Mouse (Mus musculus) cerebellum, adult (tissue): Measurements from ENCODE around the gene Trim33.

ENCODE experiments used
- ATAC-seq: cut with Nextera tagmentation; 2 replicates; pipeline ENCODE4 v1.9.2; 2017; ENCODE audit warnings: mild to moderate bottlenecking, moderate library complexity, mixed read lengths; ENCODE audit not compliant: insufficient number of reproducible peaks, low FRiP score, low TSS enrichment

The Trim33 gene

GRCm38 (mm10) chr3:103353518-103353917 is 74.4 kb downstream of the Trim33 start:
- ATAC-seq: no peak

DNA sequence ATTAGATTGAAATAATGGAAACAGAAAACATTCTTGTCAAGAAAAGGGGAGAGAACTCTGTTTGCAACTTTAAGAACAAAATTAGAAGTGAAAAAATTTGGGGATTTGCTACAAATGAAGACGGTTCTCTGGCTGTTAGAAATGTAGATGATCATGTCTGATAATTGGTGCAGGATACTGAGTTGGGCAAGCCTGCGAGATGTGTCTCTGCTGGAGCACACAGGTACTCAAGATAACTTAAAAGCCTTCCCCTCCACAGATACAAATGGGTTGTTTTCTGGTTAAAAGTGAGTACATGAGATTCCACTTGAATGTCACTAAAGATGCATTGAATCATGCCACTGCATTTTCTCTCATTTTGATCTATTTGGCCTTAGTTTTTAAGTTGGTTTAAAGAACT is 74.9 kb downstream of the Trim33 start:
- no peak for ATAC-seq

- ATAC-seq: no peak
These were observed 82.1 kb downstream of the Trim33 start for GRCm38 (mm10) chr3:103361150-103361549.

GRCm38 (mm10) chr3:103364182-103364945 is 85.3 kb downstream of the Trim33 start:
- no peak for ATAC-seq

DNA sequence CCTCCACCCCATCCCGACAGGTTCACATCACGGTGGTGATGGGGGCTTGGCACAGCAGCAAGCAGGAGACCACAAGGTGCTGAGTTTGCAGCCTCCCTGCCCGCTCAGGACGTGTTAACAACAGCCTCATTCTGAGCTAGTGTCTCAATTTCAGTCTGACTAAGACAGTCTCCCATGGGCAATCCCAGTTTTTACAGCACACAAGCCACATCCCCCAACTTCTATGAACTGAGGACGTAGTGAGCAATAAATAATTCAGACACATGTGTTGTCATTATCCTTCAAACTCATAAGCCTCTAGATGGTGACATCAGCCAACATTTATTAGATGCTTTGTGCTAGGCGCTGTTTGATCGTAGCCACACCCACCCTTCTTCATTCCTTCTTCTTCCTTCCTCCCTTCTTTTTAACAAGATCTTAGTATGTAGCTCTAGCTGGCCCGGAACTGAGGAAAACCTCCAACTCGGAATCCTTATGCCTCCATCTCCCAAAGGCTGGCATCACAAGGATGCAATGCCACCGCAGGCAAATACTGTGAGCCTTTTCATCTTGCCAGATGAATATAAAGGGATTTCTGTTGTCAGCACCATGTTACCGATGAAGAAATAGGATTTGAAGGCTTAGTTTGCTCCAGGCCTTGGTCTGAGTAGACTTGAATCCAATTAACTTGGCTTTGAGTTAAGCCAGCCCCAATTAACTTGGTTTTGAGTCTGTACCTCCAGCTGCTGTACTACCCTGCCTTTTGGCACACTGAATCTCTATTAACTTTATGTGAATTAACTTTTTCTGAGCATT is 88.3 kb downstream of the Trim33 start:
- no peak for ATAC-seq

DNA sequence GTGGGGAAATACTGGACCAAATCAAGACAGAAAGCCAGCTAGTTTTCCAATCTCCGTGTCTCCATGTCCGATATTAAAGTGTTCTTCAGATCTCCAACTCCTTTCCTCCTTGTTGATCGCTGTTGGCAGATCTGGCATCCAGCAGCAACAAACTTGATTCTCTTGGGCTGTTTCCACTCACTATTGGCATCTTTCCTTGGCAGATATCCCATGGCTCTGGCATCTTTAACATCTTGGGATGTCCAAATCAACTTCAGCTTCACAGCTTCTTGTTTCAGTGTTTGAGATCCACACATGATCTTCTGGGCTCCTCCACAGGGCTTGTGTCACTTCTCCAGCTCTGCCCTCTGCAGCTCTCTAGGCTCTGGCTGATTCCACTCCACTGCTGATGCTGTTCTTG is 89.6 kb downstream of the Trim33 start:
- ATAC-seq: no peak

- ATAC-seq: peak; percentile 58; the same call in 1 of the 2 replicates
These were observed 94.9 kb downstream of the Trim33 start for GRCm38 (mm10) chr3:103374028-103374427.

- ATAC-seq: no peak
These were observed 96.2 kb downstream of the Trim33 start for GRCm38 (mm10) chr3:103375181-103375855.

GRCm38 (mm10) chr3:103378018-103378417 is 98.9 kb downstream of the Trim33 start:
- ATAC-seq: no peak

DNA sequence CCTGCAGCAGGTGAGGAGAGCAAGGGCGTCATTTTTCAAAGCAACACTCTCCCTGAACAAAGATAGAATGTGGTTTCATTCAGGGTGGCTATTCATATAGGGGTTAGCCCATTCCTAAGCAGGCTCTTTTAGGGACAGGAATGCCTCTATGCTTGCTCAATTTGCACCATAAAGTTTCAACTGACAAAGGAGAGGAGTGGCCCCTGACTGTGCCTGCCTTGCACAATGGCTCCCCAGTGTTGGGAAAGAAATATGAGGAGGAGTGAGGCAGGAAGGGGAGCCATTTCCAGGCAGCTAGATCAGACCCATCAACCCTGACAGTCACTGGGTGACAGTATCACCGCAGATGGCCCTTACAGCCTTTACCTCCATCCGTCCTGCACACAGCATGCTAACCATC is 100.3 kb downstream of the Trim33 start:
- no peak for ATAC-seq

GRCm38 (mm10) chr3:103380814-103381213 is 101.7 kb downstream of the Trim33 start:
- ATAC-seq: no peak

GRCm38 (mm10) chr3:103381441-103381840 is 102.3 kb downstream of the Trim33 start:
- no peak for ATAC-seq

DNA sequence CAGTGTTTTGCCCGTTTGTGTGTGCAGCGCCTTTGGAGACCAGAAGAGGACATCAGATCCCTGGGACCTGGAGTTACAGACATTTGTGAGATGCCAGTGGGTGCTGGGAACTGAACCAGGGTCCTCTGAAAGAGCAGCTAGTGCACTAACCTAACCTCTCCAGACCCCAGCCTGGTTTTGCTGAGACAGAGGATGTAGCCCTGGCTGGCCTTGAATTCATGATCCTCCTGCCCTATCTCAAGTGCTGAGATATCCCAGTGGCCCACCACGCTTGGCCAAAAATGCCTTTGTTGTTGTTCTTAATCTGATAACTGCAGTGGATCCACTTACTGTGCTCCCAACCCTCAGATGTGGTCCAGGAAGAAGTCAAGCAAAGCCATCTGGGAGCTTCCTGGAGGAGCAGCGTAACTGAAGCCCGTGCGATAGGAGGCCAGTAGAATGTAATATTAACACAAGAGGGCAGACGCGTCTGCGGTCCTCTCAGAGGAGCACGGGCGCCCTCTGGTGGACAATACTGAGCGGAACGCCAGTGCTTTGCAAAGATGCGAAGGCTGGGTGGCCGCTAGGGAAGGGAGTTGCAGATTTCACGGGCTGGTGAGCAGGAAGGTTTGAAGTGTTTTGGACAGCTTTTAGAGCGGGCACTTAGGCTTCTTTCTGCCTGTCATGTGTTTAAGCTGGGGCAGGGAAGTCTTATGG is 103.9 kb downstream of the Trim33 start:
- ATAC-seq: peak; percentile 88

DNA sequence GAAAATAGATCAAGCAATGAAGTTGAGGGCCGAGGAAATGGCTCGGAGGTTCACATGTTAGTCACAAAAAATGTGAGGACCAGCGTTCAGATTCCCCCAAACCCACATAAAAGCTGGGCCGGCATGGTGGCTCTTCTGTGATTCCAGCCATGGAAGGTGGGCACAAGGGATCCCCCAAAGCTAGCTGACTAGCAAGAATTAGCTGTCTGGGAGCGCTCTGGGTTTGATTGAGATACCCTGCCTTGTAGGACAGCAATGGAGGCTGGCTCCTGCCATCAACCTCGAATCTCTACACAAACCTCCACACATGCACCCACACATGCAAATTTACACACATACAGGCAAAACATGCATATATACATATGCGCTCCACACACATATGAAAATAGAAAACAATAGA is 105.4 kb downstream of the Trim33 start:
- no peak for ATAC-seq

- ATAC-seq: no peak
These were observed 105.9 kb downstream of the Trim33 start for GRCm38 (mm10) chr3:103384949-103385348.

GRCm38 (mm10) chr3:103385383-103386291 is 106.5 kb downstream of the Trim33 start:
- no peak for ATAC-seq

DNA sequence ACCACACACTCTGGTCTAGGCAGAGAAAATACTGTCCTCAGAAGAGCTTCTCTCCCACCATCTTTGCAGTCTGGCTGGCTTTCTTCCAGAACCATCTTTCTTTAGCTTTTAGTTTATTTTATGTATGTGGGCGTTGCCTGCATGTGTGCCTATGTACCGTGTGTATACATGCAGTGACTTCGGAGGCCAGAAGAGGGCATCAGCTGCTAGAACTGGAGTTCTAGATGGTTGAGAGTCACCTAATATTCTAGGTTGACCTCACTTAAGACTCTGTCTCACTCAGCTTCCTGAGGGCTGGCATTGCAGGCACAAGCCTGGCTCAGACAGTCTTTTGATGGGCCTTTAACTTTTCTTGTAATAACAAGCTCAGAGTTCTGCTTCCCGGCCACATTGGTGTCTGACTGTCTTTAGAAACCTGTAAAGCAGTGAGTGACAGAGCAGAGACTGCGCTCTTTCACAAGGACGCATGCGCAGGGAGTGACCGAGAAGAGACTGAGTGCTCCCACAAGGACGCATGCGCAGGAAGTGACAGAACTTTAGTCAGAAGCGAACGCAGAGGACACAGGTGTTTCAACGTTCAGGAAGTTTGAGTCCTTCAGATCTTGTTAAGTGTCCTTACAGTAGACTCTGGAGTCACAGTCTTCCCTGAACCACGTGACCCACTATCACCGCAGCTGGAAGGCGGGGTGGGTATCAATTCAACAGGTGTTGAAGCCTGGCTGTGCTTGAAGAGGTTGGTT is 107.4 kb downstream of the Trim33 start:
- no peak for ATAC-seq

DNA sequence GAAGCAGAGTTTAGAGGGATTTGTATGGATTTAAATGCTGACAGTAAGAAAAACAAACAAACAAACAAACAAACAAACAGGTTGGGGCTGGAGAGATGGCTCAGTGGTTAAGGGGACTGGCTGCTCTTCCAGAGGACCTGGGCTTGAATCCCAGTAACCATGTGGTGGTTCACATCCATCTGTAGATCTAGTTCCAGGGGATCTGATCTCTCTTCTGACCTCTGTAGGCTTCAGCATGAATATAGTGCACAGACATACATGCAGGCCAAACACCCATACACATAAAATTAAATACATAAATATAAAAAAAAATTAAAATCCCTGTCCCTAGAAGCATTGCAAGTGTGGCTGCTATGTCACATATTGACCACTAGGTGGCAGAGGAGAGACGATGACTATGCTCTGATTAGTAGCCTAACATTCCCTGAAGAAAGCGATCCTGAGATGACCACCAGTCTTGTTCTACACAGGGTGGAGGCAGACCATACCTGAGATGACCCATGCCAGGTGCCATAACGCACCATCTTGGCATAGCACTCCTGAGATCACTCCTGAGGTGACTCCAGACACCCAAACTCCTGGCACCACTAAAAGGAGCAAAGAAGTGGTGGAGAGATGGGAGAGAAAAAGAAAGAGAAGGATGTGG is 113.6 kb downstream of the Trim33 start:
- peak; percentile 75 for ATAC-seq
